10 mouse cellular contexts compared by ENCODE assay signal in the genomic region with DNA sequence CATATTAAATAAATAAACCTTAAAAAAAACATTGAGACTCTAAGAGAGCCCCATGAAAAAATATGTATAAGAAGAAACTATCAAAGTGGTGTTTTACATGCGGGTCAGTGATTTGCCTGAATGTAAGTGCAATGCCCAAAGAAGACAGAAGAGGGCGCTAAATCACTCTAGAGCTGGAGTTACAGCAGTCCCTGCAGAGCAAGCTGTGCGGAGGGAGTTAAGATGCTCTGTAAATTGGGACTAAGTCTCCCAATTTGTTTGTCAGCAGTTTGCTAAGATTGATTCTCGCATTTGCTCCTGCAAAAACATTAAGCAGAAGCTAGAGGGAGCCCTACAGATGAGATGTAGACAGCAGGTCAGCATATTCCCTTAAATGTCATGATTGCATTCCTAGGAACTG. TPM values are rescaled to one million over a fixed set of nuclear protein-coding genes. Genes with fewer than 3 reads are reported as not detected.
DNase-seq lines count a peak whose midpoint lies in the region; ATAC-seq lines count a peak whose summit lies in the region.
"Had no signal": no experiment of that assay in that cellular context is flagged by ENCODE, and none has a peak within 500 bp of the region (broad histone marks: within the 10 kb centered on the region; RNA-seq: fewer than 3 reads in every experiment).

No protein-coding gene starts in this region.

- WGBS in forebrain, embryonic 14.5 days = 72% methylated on average over 4 of the region's 4 CpGs
- 81% methylated on average over 4 of the region's 4 CpGs for WGBS in forebrain, embryonic 16.5 days
- 80% methylated on average over 4 of the region's 4 CpGs for WGBS in forebrain, embryonic 13.5 days

- no peaks in the 10 kb centered on the region for H3K4me1 ChIP-seq in forebrain, embryonic 14.5 days (ENCODE audit: control insufficient read depth, insufficient read depth, low read length)
- peaks cover 6% of the 10 kb centered on the region; the same call in 1 of the 2 replicates for H3K4me1 ChIP-seq in forebrain, embryonic 16.5 days (replicated peaks; ENCODE audit: control insufficient read depth, insufficient read depth, low read length)
- H3K4me1 ChIP-seq in forebrain, embryonic 13.5 days = peaks cover 7% of the 10 kb centered on the region

- H3K4me2 ChIP-seq in forebrain, embryonic 14.5 days (ENCODE audit: low read length) = no peak overlapping the region
- H3K4me2 ChIP-seq in forebrain, embryonic 16.5 days (ENCODE audit: low read length) = no peak overlapping the region
- no peak overlapping the region for H3K4me2 ChIP-seq in forebrain, embryonic 13.5 days
- H3K4me2 ChIP-seq: limb, embryonic 15.5 days had no signal

- no peaks in the 10 kb centered on the region for H3K27me3 ChIP-seq in forebrain, embryonic 14.5 days (replicated peaks; ENCODE audit: control insufficient read depth, insufficient read depth, low read length)
- no peaks in the 10 kb centered on the region for H3K27me3 ChIP-seq in forebrain, embryonic 16.5 days (replicated peaks; ENCODE audit: control insufficient read depth, insufficient read depth, low read length)
- no peaks in the 10 kb centered on the region for H3K27me3 ChIP-seq in forebrain, embryonic 13.5 days
- H3K27me3 ChIP-seq: limb, embryonic 15.5 days had no signal

- H3K9ac ChIP-seq in forebrain, embryonic 14.5 days (ENCODE audit: low read length) = no peak overlapping the region
- H3K9ac ChIP-seq in forebrain, embryonic 16.5 days (replicated peaks; ENCODE audit: low read depth, low read length) = no peak overlapping the region
- H3K9ac ChIP-seq in forebrain, embryonic 13.5 days = no peak overlapping the region
- H3K9ac ChIP-seq: limb, embryonic 15.5 days had no signal

- no peak overlapping the region for H3K27ac ChIP-seq in forebrain, embryonic 14.5 days (ENCODE audit: low read depth, low read length)
- H3K27ac ChIP-seq in forebrain, embryonic 16.5 days (ENCODE audit: low read length) = no peak overlapping the region
- H3K27ac ChIP-seq in forebrain, embryonic 13.5 days = no peak overlapping the region
- H3K27ac ChIP-seq: limb, embryonic 15.5 days had no signal

- no peak overlapping the region for H3K4me3 ChIP-seq in forebrain, embryonic 14.5 days (ENCODE audit: low read depth, low read length)
- no peak overlapping the region for H3K4me3 ChIP-seq in forebrain, embryonic 16.5 days (replicated peaks; ENCODE audit: low read length)
- no peak overlapping the region for H3K4me3 ChIP-seq in forebrain, embryonic 13.5 days
- H3K4me3 ChIP-seq: limb, embryonic 15.5 days had no signal

- DNase-seq in forebrain, embryonic 14.5 days (ENCODE audit: low spot score) = peak; percentile 15
- DNase-seq in right cerebral cortex, adult 2 months (ENCODE audit: low spot score in 2 of 2) = peak; percentile 30 to 47
- no peak for DNase-seq in right cerebral cortex, postnatal 36 days (ENCODE audit: low spot score in 2 of 2)
- DNase-seq in induced T-regulatory cell, adult 2 months (ENCODE audit: low read depth) = peak; percentile 78
- peak; percentile 51 for DNase-seq in retina, adult 2 months (ENCODE audit: low read depth, low spot score)
- DNase-seq in thymus, postnatal 4 days = peak; percentile 76

- H3K9me3 ChIP-seq in forebrain, embryonic 14.5 days (replicated peaks; ENCODE audit: control insufficient read depth, low read length) = no peaks in the 10 kb centered on the region; the same call in 1 of the 2 replicates
- peaks cover 5% of the 10 kb centered on the region; the same call in 1 of the 2 replicates for H3K9me3 ChIP-seq in forebrain, embryonic 16.5 days (ENCODE audit: control insufficient read depth, low read length)
- no peaks in the 10 kb centered on the region for H3K9me3 ChIP-seq in forebrain, embryonic 13.5 days (replicated peaks)

- no peak for ATAC-seq in forebrain, embryonic 14.5 days
- ATAC-seq in forebrain, embryonic 16.5 days = no peak
- ATAC-seq in forebrain, embryonic 13.5 days = no peak

- no peaks in the 10 kb centered on the region for H3K36me3 ChIP-seq in forebrain, embryonic 14.5 days (ENCODE audit: control insufficient read depth, insufficient read depth, low read length)
- H3K36me3 ChIP-seq in forebrain, embryonic 16.5 days (ENCODE audit: control insufficient read depth, insufficient read depth) = no peaks in the 10 kb centered on the region
- no peaks in the 10 kb centered on the region for H3K36me3 ChIP-seq in forebrain, embryonic 13.5 days (ENCODE audit: poor library complexity, severe bottlenecking)
- H3K36me3 ChIP-seq: limb, embryonic 15.5 days had no signal

RNA-seq across cellular contexts. Expression of a gene that starts 37.3 kb away (rescaled TPM):
- not detected in 2 replicates for polyA plus RNA-seq in forebrain, embryonic 14.5 days (2014; fragmentation: Nextera tagmentation; extraction: Ambion mirVana)
- polyA plus RNA-seq in forebrain, embryonic 16.5 days (2015; fragmentation: Nextera tagmentation; extraction: Ambion mirVana) = not detected in 2 replicates
- polyA plus RNA-seq in forebrain, embryonic 13.5 days (2015; fragmentation: Nextera tagmentation; extraction: Ambion mirVana) = not detected in 2 replicates
- polyA plus RNA-seq: limb, embryonic 15.5 days; stomach, embryonic 14.5 days had no signal

RNA-seq across cellular contexts. Expression of a gene that starts 38.1 kb away (rescaled TPM):
- polyA plus RNA-seq in forebrain, embryonic 14.5 days (2014; fragmentation: Nextera tagmentation; extraction: Ambion mirVana) = 30.2 and 31.8 TPM in 2 replicates
- polyA plus RNA-seq in forebrain, embryonic 16.5 days (2015; fragmentation: Nextera tagmentation; extraction: Ambion mirVana) = 29.5 and 29.8 TPM in 2 replicates
- 20.4 and 21.0 TPM in 2 replicates for polyA plus RNA-seq in forebrain, embryonic 13.5 days (2015; fragmentation: Nextera tagmentation; extraction: Ambion mirVana)

Comparison
In these comparisons a context has a peak if more than half of its experiments do, and no peak if none do; other contexts are left out.
1. DNase-seq: peak in forebrain, embryonic 14.5 days (single experiment), right cerebral cortex, adult 2 months (2 of 2), induced T-regulatory cell, adult 2 months (single experiment), retina, adult 2 months (single experiment) and thymus, postnatal 4 days (single experiment); none in right cerebral cortex, postnatal 36 days (0 of 2).